ENCODE assay signal across 9 mouse cellular contexts in the genomic region with DNA sequence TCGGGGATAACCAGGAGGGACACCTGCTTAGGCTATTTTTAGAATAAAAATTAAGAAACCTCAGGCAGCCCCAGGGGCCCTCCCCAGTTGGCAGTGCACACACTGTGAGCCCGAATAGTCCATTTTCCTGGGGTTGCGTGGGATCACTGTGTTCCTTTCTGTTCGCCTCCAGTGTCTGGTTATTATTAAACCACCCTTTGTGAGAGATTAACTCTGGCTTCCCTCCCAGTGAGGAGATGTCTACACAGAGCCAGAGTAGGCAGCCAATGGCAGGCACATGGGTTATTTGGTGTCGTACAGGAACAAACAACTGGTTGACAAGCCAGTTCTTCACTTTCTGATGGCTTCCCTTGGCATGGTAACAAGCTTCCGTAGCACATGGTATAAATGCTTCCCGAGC.
DNase-seq lines count a peak whose midpoint lies in the region; ATAC-seq and TF ChIP-seq lines count a peak whose summit lies in the region.
"Had no signal": no experiment of that assay in that cellular context is flagged by ENCODE, and none has a peak within 500 bp of the region (broad histone marks: within the 10 kb centered on the region; RNA-seq: fewer than 3 reads in every experiment).

No protein-coding gene starts in this region.

- peaks cover 16% of the 10 kb centered on the region for H3K4me1 ChIP-seq in forebrain, embryonic 13.5 days
- 0 out of 2 replicates have a peak, but pooled peaks cover 9% of the 10 kb centered on the region for H3K4me1 ChIP-seq in forebrain, embryonic 10.5 days
- H3K4me1 ChIP-seq in kidney, adult 2 months (ENCODE audit: control insufficient read depth, insufficient read depth, low read length) = peaks cover 11% of the 10 kb centered on the region
- H3K4me1 ChIP-seq in liver, embryonic 13.5 days (replicated peaks) = no peaks in the 10 kb centered on the region; the same call in 1 of the 2 replicates
- no peaks in the 10 kb centered on the region for H3K4me1 ChIP-seq in intestine, embryonic 16.5 days (ENCODE audit: control insufficient read depth, insufficient read depth, low read length)

- no peak overlapping the region for H3K4me3 ChIP-seq in forebrain, embryonic 13.5 days
- H3K4me3 ChIP-seq in forebrain, embryonic 10.5 days = no peak overlapping the region
- no peak overlapping the region for H3K4me3 ChIP-seq in kidney, adult 2 months (ENCODE audit: insufficient read depth, low read depth, low read length)
- H3K4me3 ChIP-seq in liver, embryonic 13.5 days (replicated peaks) = no peak overlapping the region
- H3K4me3 ChIP-seq in intestine, embryonic 16.5 days (ENCODE audit: low read length) = no peak overlapping the region

- no peaks in the 10 kb centered on the region for H3K36me3 ChIP-seq in forebrain, embryonic 13.5 days (ENCODE audit: poor library complexity, severe bottlenecking)
- no peaks in the 10 kb centered on the region for H3K36me3 ChIP-seq in forebrain, embryonic 10.5 days (replicated peaks)
- no peaks in the 10 kb centered on the region for H3K36me3 ChIP-seq in kidney, adult 2 months (ENCODE audit: control insufficient read depth, insufficient read depth, low read length)
- H3K36me3 ChIP-seq in liver, embryonic 13.5 days = no peaks in the 10 kb centered on the region
- H3K36me3 ChIP-seq in intestine, embryonic 16.5 days (ENCODE audit: control insufficient read depth, insufficient read depth, low read length) = no peaks in the 10 kb centered on the region

- 0 out of 2 replicates have a peak, but pooled peaks cover 4% of the 10 kb centered on the region for H3K9me3 ChIP-seq in forebrain, embryonic 13.5 days (replicated peaks)
- H3K9me3 ChIP-seq in forebrain, embryonic 10.5 days = no peaks in the 10 kb centered on the region
- H3K9me3 ChIP-seq in liver, embryonic 13.5 days (replicated peaks) = no peaks in the 10 kb centered on the region
- H3K9me3 ChIP-seq in intestine, embryonic 16.5 days (ENCODE audit: control insufficient read depth, low read length) = no peaks in the 10 kb centered on the region

- H3K4me2 ChIP-seq in forebrain, embryonic 13.5 days = no peak overlapping the region
- H3K4me2 ChIP-seq in liver, embryonic 13.5 days = no peak overlapping the region
- H3K4me2 ChIP-seq in intestine, embryonic 16.5 days (ENCODE audit: low read depth, low read length) = no peak overlapping the region

- 0 out of 2 replicates have a peak, but pooled peaks cover 9% of the 10 kb centered on the region for H3K27me3 ChIP-seq in forebrain, embryonic 13.5 days
- peaks cover 37% of the 10 kb centered on the region for H3K27me3 ChIP-seq in forebrain, embryonic 10.5 days (ENCODE audit: poor library complexity, severe bottlenecking)
- H3K27me3 ChIP-seq in kidney, adult 2 months (replicated peaks; ENCODE audit: control insufficient read depth, insufficient read depth, low read length) = no peaks in the 10 kb centered on the region
- no peaks in the 10 kb centered on the region for H3K27me3 ChIP-seq in liver, embryonic 13.5 days
- H3K27me3 ChIP-seq in intestine, embryonic 16.5 days (replicated peaks; ENCODE audit: control insufficient read depth, insufficient read depth, low read length) = no peaks in the 10 kb centered on the region
- H3K27me3 ChIP-seq: CH12.LX had no signal

- WGBS in forebrain, embryonic 13.5 days = 44% methylated on average over 7 of the region's 7 CpGs
- WGBS in forebrain, embryonic 10.5 days = 84% methylated on average over 7 of the region's 7 CpGs
- WGBS in kidney, adult 2 months = 36% methylated on average over 7 of the region's 7 CpGs
- WGBS in liver, embryonic 13.5 days (ENCODE audit: insufficient replicate concordance) = 64% methylated on average over 7 of the region's 7 CpGs
- WGBS in intestine, embryonic 16.5 days = 69% methylated on average over 7 of the region's 7 CpGs

- peak; percentile 53; the same call in 1 of the 2 replicates for ATAC-seq in forebrain, embryonic 13.5 days
- ATAC-seq in liver, embryonic 13.5 days (ENCODE audit: low read depth) = peak; percentile 65; the same call in 1 of the 2 replicates
- no peak for ATAC-seq in intestine, embryonic 16.5 days

- no peak for TF ChIP-seq POLR2A in kidney, adult 2 months (IDR thresholded peaks at IDR 0.05; ENCODE audit: low read depth, low read length)

- H3K9ac ChIP-seq in forebrain, embryonic 13.5 days = no peak overlapping the region
- H3K9ac ChIP-seq in liver, embryonic 13.5 days = no peak overlapping the region
- H3K9ac ChIP-seq in intestine, embryonic 16.5 days (ENCODE audit: low read depth, low read length) = no peak overlapping the region

- no peak overlapping the region for H3K27ac ChIP-seq in forebrain, embryonic 13.5 days
- H3K27ac ChIP-seq in forebrain, embryonic 10.5 days = no peak overlapping the region
- no peak overlapping the region for H3K27ac ChIP-seq in kidney, adult 2 months (ENCODE audit: insufficient read depth, low read depth, low read length)
- H3K27ac ChIP-seq in liver, embryonic 13.5 days = no peak overlapping the region
- no peak overlapping the region for H3K27ac ChIP-seq in intestine, embryonic 16.5 days (ENCODE audit: low read length)

- no peak for TF ChIP-seq CTCF in kidney, adult 2 months (conservative IDR thresholded peaks at IDR 0.05; ENCODE audit: insufficient read depth, insufficient read length, low read depth, low read length)

- DNase-seq in forebrain, embryonic 10.5 days (ENCODE audit: extremely low spot score, low spot score) = no peak
- DNase-seq in right cerebral cortex, adult 2 months (ENCODE audit: low spot score in 2 of 2) = peak; percentile 36 to 51
- DNase-seq in right cerebral cortex, postnatal 25 days = no peak
- peak; percentile 94 for DNase-seq in kidney, adult 2 months
- no peak for DNase-seq in liver, embryonic 13.5 days
- no peak for DNase-seq in urinary bladder, postnatal 25 days (ENCODE audit: low spot score)

Comparison
In these comparisons a context has a peak if more than half of its experiments do, and no peak if none do; other contexts are left out.
1. DNase-seq: peak in right cerebral cortex, adult 2 months (2 of 2) and kidney, adult 2 months (single experiment); none in forebrain, embryonic 10.5 days (single experiment), right cerebral cortex, postnatal 25 days (single experiment), liver, embryonic 13.5 days (single experiment) and urinary bladder, postnatal 25 days (single experiment).